Mouse (Mus musculus) myocyte (in vitro differentiated cells): ENCODE data around the gene Agpat4. TPM values are rescaled to one million over a fixed set of nuclear protein-coding genes. Genes with fewer than 3 reads are reported as not detected.
A peak's percentile ranks its signal among the peaks of the same experiment; 100 is the strongest.
"Not testable (repeated sequence)": the region's sequence is repeated elsewhere in the genome, so short reads cannot be mapped to it uniquely, and the experiment has no call there.

Experiments
- H3K27me3 ChIP-seq: one replicate; pipeline ENCODE4 v1.6.1; 2011; ENCODE audit not compliant: control insufficient read depth, insufficient read depth, insufficient read length
- H3K36me3 ChIP-seq: one replicate; pipeline ENCODE4 v1.6.1; 2011; ENCODE audit not compliant: control insufficient read depth, insufficient read depth
- H3K4me2 ChIP-seq: one replicate; pipeline ENCODE4 v1.6.1; 2011; ENCODE audit warnings: low read depth, control low read depth
- H3K4me3 ChIP-seq: one replicate; pipeline ENCODE4 v1.5.1; 2011; ENCODE audit warnings: mild to moderate bottlenecking, control low read depth, moderate library complexity
- H3K79me2 ChIP-seq: one replicate; pipeline ENCODE4 v1.6.1; 2011; ENCODE audit not compliant: control insufficient read depth, insufficient read depth
- H3ac ChIP-seq: one replicate; pipeline ENCODE4 v1.6.1; 2011; ENCODE audit not compliant: control insufficient read depth, insufficient read length
- CEBPB ChIP-seq: IDR thresholded peaks from 2 replicates; pipeline ENCODE4 v1.6.1; 2011; ENCODE audit warnings: mild to moderate bottlenecking, moderate library complexity; ENCODE audit not compliant: poor library complexity, insufficient read depth, severe bottlenecking
- E2F4 ChIP-seq: IDR thresholded peaks from one replicate; pipeline ENCODE4 v1.6.1; 2011; ENCODE audit warnings: mild to moderate bottlenecking, control low read depth, moderate library complexity; ENCODE audit not compliant: insufficient read depth
- MAX ChIP-seq: IDR thresholded peaks from one replicate; pipeline ENCODE4 v1.6.1; 2011; ENCODE audit warnings: low read depth, mild to moderate bottlenecking, control low read depth
- MYOD1 ChIP-seq, 3 experiments: IDR thresholded peaks; one replicate each; pipeline ENCODE4 v1.6.1; 2011; ENCODE audit warnings: control low read depth in 2 of 3, low read depth in 2 of 3, mild to moderate bottlenecking in 2 of 3, moderate library complexity in 1 of 3; ENCODE audit not compliant: insufficient read length in 2 of 3, control insufficient read depth in 1 of 3
- MYOG ChIP-seq, 3 experiments: IDR thresholded peaks; one replicate each; pipeline ENCODE4 v1.6.1; 2011; ENCODE audit warnings: control low read depth in 2 of 3, low read depth in 2 of 3, mild to moderate bottlenecking in 2 of 3; ENCODE audit not compliant: insufficient read length in 2 of 3, control insufficient read depth in 1 of 3, insufficient read depth in 1 of 3
- POLR2A ChIP-seq: IDR thresholded peaks from one replicate; pipeline ENCODE4 v1.6.1; 2011; ENCODE audit warnings: low read depth, mild to moderate bottlenecking, control low read depth, moderate library complexity; ENCODE audit not compliant: insufficient read length
- POLR2AphosphoS2 ChIP-seq: IDR thresholded peaks from one replicate; pipeline ENCODE4 v1.6.1; 2011; ENCODE audit warnings: low read depth, control low read depth; ENCODE audit not compliant: insufficient read length
- REST ChIP-seq: IDR thresholded peaks from one replicate; pipeline ENCODE4 v1.6.1; 2011; ENCODE audit warnings: mild to moderate bottlenecking, control low read depth, moderate library complexity; ENCODE audit not compliant: insufficient read depth, insufficient read length
- SRF ChIP-seq: IDR thresholded peaks from one replicate; pipeline ENCODE4 v1.6.1; 2011; ENCODE audit warnings: low read depth; ENCODE audit not compliant: control insufficient read depth, insufficient read length
- TCF12 ChIP-seq: IDR thresholded peaks from one replicate; pipeline ENCODE4 v1.6.1; 2011; ENCODE audit warnings: mild to moderate bottlenecking, control low read depth; ENCODE audit not compliant: poor library complexity, insufficient read depth, severe bottlenecking
- TCF3 ChIP-seq: IDR thresholded peaks from one replicate; pipeline ENCODE4 v1.6.1; 2011; ENCODE audit warnings: low read depth, control low read depth; ENCODE audit not compliant: insufficient read length
- USF1 ChIP-seq: IDR thresholded peaks from one replicate; pipeline ENCODE4 v1.6.1; 2011; ENCODE audit warnings: low read depth, mild to moderate bottlenecking, control low read depth, moderate library complexity
- polyA plus RNA-seq: library from polyadenylated mRNA; unstranded; fragments of >200 nt; fragmentation: generic; extraction: Trizol; gene quantifications from one replicate; pipeline ENCODE4 v1.2.1, GENCODE M21; 2012; ENCODE audit warnings: missing spikeins

Agpat4 gene
- polyA plus RNA-seq, 1 experiment, result 35.8 TPM

DNA sequence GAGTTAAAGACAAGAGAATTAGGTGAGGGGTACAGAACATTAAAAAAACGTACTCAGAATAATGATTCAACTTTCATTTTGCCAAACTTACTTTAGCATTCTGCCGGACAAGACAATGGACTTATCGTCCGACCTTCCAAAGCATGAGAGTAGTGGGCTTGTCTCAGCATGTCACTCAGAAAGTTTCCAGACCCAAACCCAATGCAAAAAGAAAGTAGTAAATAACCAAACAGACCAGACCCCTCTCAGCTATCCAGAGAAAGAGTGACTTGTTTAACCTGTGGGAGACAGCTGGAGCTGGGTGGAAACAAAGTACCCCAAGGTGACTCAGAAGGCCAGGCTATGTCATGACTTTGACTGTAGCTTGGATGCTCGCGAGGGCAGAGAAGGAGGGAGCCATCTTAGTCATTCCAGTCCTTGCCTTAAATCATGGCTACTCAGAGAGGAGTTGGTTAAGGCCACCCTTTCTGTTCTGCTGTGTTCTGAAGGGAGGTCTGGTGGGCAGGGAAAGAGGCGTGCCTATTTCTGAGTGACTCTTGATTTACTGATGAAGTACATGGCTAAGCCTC lies 2.8 kb downstream of the Agpat4 start:
- TF ChIP-seq SRF (no peak), MYOG (IDR thresholded peaks at IDR 0.05; ENCODE audit: control insufficient read depth in 1 of 3, insufficient read depth in 1 of 3, insufficient read length in 2 of 3, low read depth in 2 of 3) (no peak), USF1 (no peak), CEBPB (no peak), TCF3 (no peak), TCF12 (no peak), E2F4 (no peak), MYOD1 (IDR thresholded peaks at IDR 0.05; ENCODE audit: control insufficient read depth in 1 of 3, insufficient read length in 2 of 3, low read depth in 2 of 3) (no peak), MAX (no peak)
- Histone ChIP-seq H3K36me3 (peaks cover 4% of the 10 kb centered on the region), H3K4me2 (peak overlapping the region; percentile 45), H3K27me3 (no peaks in the 10 kb centered on the region), H3K4me3 (no peak overlapping the region), H3K79me2 (peaks cover 33% of the 10 kb centered on the region), H3ac (no peak overlapping the region)

DNA sequence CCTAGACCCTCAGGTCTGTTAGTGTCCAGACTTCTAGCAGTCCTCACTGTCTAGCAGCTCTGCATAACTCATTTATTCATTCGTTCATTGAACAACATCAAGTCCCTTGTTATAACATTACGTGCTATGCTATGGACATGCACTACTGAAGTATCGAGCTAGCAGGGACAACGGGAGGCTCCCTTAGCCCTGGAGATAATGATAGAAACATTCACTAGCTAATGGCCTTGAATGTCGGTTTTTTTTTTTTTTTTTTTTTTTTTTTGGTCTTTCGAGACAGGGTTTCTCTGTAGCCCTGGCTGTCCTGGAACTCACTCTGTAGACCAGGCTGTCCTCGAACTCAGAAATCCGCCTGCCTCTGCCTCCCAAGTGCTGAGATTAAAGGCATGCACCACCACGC lies 3.8 kb downstream of the Agpat4 start:
- H3K79me2 ChIP-seq, result peaks cover 33% of the 10 kb centered on the region
- not testable (repeated sequence) for H3K36me3 ChIP-seq, H3K4me2 ChIP-seq, H3K4me3 ChIP-seq, H3K27me3 ChIP-seq, H3ac ChIP-seq

DNA sequence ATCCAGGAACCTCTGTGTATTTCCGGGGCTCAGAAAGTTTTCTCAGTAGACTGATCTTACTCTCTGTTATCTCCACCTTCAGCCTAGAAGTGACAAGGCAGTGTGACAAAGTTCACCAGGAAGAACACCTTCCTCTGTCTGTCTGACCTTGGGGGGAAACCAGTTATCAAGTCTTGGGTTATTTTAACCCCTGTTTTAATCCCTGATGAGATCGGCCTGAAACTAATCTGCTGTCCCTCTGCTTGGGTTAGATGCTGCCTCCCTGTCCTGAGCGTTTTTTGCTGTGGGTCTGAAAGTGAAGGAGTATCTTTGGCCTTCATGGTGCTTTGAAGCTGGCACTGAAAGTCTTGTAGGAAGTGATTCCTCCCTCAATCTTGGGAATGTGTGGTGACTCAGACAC lies 4.7 kb downstream of the Agpat4 start:
- Histone ChIP-seq H3K79me2 (peaks cover 39% of the 10 kb centered on the region), H3K4me2 (peak overlapping the region; percentile 26), H3K36me3 (peaks cover 4% of the 10 kb centered on the region), H3ac (no peak overlapping the region), H3K4me3 (no peak overlapping the region), H3K27me3 (no peaks in the 10 kb centered on the region)
- TF ChIP-seq MYOD1 (IDR thresholded peaks at IDR 0.05; ENCODE audit: control insufficient read depth in 1 of 3, insufficient read length in 2 of 3, low read depth in 2 of 3) (no peak), CEBPB (no peak), POLR2A (no peak), TCF3 (no peak), POLR2AphosphoS2 (no peak), REST (no peak), SRF (no peak), TCF12 (no peak), MAX (no peak), MYOG (IDR thresholded peaks at IDR 0.05; ENCODE audit: control insufficient read depth in 1 of 3, insufficient read depth in 1 of 3, insufficient read length in 2 of 3, low read depth in 2 of 3) (no peak), E2F4 (no peak), USF1 (no peak)

DNA sequence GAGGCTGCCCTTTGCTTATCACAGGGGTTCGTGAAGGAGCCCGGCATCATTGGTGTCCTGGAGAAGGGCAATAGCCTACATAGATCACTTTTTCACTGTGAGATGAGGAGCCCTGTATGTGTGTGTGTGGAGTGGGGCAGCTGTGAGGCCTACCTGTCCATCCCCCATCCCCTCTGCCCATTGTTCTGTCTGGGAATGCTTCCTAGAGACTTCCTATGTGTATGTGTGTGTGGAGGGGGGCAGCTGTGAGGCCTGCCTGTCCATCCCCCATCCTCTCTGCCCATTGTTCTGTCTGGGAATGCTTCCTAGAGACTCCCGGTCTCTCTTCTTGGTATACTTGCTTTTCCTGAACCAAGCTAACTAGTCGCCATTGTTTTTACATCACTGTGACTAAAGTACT lies 8.6 kb downstream of the Agpat4 start:
- Histone ChIP-seq H3K36me3 (peaks cover 4% of the 10 kb centered on the region), H3K27me3 (no peaks in the 10 kb centered on the region), H3K79me2 (peaks cover 18% of the 10 kb centered on the region), H3K4me3 (no peak overlapping the region), H3ac (no peak overlapping the region), H3K4me2 (no peak overlapping the region)
- no peak for TF ChIP-seq TCF3

DNA sequence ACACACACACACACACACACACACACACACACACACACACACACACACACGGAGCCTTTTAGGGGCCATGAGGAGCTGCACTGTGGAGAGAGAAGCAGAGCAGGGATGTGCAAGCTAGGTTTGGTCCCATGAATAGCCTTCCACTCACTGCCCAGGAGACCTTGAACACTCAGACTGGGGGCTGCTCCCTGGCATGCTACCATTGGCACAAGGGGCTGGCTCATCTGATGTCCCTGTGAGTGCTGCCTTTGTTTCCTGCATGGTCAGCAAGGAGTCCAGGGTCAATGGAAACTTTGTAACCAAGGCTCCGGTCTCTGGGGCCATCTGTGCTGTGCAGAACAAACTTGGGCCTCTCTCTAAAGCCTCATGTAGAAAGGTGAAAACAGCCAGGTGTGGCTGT lies 10.5 kb downstream of the Agpat4 start:
- no peak overlapping the region for H3K4me2 ChIP-seq
- H3ac ChIP-seq, result no peak overlapping the region
- peaks cover 8% of the 10 kb centered on the region for H3K79me2 ChIP-seq
- H3K27me3 ChIP-seq, result no peaks in the 10 kb centered on the region
- H3K36me3 ChIP-seq, result peaks cover 4% of the 10 kb centered on the region
- no peak for TF ChIP-seq SRF
- no peak for TF ChIP-seq TCF12
- TF ChIP-seq POLR2AphosphoS2, result no peak
- no peak for TF ChIP-seq USF1
- TF ChIP-seq MYOG (IDR thresholded peaks at IDR 0.05; ENCODE audit: control insufficient read depth in 1 of 3, insufficient read depth in 1 of 3, insufficient read length in 2 of 3, low read depth in 2 of 3), result no peak
- TF ChIP-seq E2F4, result no peak
- TF ChIP-seq REST, result no peak
- TF ChIP-seq TCF3, result no peak
- no peak for TF ChIP-seq MAX
- no peak for TF ChIP-seq MYOD1 (IDR thresholded peaks at IDR 0.05; ENCODE audit: control insufficient read depth in 1 of 3, insufficient read length in 2 of 3, low read depth in 2 of 3)
- TF ChIP-seq CEBPB, result no peak
- no peak for TF ChIP-seq POLR2A
- no peak overlapping the region for H3K4me3 ChIP-seq

DNA sequence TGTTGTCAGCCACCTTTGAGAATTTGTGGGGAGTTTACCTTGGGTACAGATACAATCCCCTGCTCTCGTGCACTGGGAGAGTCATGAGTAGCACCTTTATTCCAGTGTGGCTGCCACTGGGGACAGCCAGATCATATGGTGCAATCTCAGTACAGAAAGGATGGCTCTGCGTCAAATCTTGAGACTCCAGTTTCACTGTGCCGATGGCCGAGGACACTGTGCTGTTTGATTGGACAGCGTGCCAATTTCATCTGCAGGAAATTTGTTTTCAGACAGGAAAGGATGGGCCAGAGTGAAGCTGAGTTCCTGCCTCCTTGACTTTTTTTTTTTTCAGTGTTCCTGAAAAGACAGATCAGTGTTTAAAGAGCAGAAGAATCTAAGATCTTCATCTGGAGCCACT lies 12.7 kb downstream of the Agpat4 start:
- no peak for TF ChIP-seq TCF12
- TF ChIP-seq E2F4, result no peak
- no peak for TF ChIP-seq POLR2AphosphoS2
- TF ChIP-seq TCF3, result no peak
- no peak for TF ChIP-seq USF1
- no peak for TF ChIP-seq CEBPB
- TF ChIP-seq MYOD1 (IDR thresholded peaks at IDR 0.05; ENCODE audit: control insufficient read depth in 1 of 3, insufficient read length in 2 of 3, low read depth in 2 of 3), result no peak
- TF ChIP-seq MAX, result no peak
- no peak for TF ChIP-seq MYOG (IDR thresholded peaks at IDR 0.05; ENCODE audit: control insufficient read depth in 1 of 3, insufficient read depth in 1 of 3, insufficient read length in 2 of 3, low read depth in 2 of 3)
- TF ChIP-seq POLR2A, result no peak
- no peak for TF ChIP-seq SRF
- no peak for TF ChIP-seq REST
- Histone ChIP-seq H3ac (no peak overlapping the region), H3K79me2 (peaks cover 7% of the 10 kb centered on the region), H3K36me3 (peaks cover under 1% of the 10 kb centered on the region), H3K4me2 (no peak overlapping the region), H3K4me3 (no peak overlapping the region), H3K27me3 (no peaks in the 10 kb centered on the region)
